Mouse (Mus musculus) inflammation-experienced regulatory T-cells, adult 16 weeks (primary cell): ENCODE measurements around the gene A730061H03Rik. TPM values are rescaled to one million over a fixed set of nuclear protein-coding genes. Genes with fewer than 3 reads are reported as not detected.

ENCODE experiments used
- polyA plus RNA-seq: library from polyadenylated mRNA; unstranded; fragments of 100-300 nt; shearing (Covaris generic); gene quantifications from one replicate; pipeline ENCODE4 v1.2.1, GENCODE M21; 2017

A730061H03Rik gene
- 4.4 TPM for polyA plus RNA-seq

GRCm38 (mm10) chr14:55560202-55561073, at the start of gene A730061H03Rik:
A730061H03Rik (minus strand) TSS chr14:55560406.

DNA sequence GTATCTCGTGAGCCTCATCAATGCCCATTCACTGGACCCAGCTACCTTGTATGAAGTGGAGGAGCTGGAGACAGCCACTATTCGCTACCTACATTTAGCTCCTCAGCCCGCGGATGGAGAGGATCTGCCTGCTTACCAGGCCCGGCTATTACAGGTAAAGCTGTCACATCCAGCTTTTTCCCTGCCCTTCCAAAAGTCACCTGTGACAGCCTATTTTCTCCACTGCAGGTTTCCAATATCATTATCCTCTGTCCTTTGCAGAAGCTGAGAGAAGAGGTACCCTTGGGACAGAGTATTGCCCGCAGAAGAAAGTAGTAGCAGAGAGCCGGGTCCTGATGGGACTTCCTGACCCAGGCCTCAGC, 43.0 kb upstream of the A730061H03Rik start, which contains the start of gene Irf9:
Irf9 (plus strand) TSS at position 301 of the 362 bp plus-strand sequence.

GRCm38 (mm10) chr14:55591331-55591891, 31.2 kb upstream of the A730061H03Rik start, which contains the start of gene Rnf31:
Rnf31 (plus strand) TSS chr14:55591708.

GRCm38 (mm10) chr14:55590748-55591330, 30.6 kb upstream of the A730061H03Rik start, which contains the start of gene Psme2:
Psme2 (minus strand) TSS chr14:55591113.

GRCm38 (mm10) chr14:55584702-55585565, 24.7 kb upstream of the A730061H03Rik start, which contains the start of gene Emc9:
Emc9 (minus strand) TSS chr14:55585302.

DNA sequence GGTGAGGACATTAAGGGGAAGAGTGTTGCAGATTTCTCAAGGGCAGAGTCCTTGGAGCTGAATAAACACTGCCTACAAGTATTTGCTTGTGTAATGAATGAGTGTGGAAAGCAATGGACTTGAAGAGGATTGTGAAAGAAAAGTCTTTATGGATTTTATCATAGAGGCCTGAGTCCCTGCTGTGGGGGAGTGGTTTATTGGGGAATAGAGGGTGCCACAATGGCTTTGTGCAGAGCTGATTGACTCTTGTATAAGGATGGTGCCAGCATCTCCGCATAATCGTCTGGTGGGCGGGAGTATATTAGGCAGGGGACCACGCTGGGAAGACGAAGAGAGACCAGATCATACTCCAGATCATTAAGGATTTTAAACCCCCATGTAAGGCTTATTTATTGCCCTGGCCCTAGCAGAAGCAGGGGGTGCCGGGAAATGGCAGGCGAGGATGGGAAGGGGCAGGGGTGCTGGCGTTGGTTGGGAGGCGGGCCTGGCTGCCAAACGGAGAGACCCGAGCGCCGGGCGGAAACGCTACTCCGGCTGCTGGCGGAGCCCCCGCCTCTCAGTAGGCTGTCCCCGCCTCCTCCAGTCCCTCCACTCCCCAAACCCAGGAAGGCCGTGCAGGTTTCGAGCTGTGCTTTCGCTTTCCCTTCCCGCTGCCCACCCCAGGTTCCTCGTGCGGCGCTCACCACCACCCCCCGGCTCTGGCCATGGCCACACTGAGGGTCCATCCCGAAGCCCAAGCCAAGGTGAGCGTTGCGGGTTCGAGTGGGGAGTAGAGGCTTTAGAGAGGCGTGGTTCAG, 17.9 kb upstream of the A730061H03Rik start, which contains the start of gene Psme1:
Psme1 (plus strand) TSS at position 253 of the 797 bp plus-strand sequence.

GRCm38 (mm10) chr14:55575302-55575701, 15.1 kb upstream of the A730061H03Rik start, which contains the start of gene Fitm1:
Fitm1 (plus strand) TSS chr14:55575617.

DNA sequence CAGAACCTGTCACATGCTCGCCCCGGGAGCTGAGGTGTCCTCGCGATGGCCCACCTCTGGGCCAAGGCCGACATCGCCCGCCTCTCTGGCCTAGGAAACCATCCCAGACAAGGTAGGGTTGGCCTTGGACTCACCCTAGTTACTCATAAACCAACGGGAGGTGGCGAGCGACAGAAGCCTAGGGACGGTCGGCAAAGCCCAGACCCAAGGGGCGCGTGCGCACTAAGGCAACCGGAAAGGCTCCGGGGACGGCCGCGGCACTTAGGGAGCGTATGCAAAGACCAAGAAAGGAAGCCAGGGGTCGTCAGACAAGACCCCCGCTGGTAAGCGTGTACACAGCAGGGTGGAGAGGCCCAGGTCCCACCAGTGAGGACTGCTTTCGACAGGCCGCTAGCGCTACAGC, 406 bp downstream of the A730061H03Rik start, which contains the start of gene Dcaf11:
Dcaf11 (plus strand) TSS at position 208 of the 403 bp plus-strand sequence.

DNA sequence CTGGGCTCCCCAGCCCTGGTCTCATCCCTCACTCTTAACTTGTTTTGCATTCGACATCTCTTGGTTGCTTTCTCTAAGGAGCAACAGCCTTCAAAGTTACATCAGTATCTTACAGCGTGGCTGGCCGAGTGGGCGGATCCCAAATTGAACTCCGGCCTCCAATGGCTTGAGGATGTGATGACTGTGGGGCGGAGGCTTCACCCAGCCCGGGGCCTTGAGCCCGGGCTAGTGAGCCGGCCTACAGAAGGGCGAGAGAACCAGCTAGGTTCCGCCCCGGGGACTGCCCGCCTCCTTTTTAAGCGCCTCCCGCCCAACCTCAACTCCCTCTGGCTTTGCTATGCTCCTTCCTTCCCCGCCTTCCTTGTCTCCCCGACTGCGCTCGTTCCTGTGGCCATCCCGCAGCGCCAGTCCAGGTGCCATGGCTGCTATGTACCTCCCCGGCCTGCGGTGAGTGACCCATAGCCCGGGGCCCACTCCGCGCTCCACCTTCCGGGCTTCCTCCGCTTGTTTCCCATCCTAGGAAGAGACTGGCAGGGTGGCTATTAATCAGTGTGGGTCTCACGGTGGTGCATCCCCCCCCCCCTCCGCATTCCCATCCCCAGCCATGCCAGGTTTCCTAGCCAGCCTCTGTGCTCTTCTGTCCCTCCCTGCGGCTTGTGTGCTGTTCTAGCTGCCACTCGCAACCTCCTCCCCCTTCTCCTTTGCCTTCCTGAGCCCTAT, 20.0 kb downstream of the A730061H03Rik start, which contains the start of gene Pck2:
Pck2 (plus strand) TSS at position 200 of the 720 bp plus-strand sequence.

GRCm38 (mm10) chr14:55524785-55525184, 35.4 kb downstream of the A730061H03Rik start, which contains the start of gene Nrl:
Nrl (minus strand) TSS chr14:55524981.

GRCm38 (mm10) chr14:55510125-55510731, 50.0 kb downstream of the A730061H03Rik start, which contains the start of gene Cpne6:
Cpne6 (plus strand) TSS chr14:55510445.

Other genes starting within 250 kb of the A730061H03Rik start
- gene Dhrs4, start 81.6 kb downstream of the A730061H03Rik start, polyA plus RNA-seq = 43.1 TPM
- 0.17 TPM for gene Carmil3, start 69.8 kb downstream of the A730061H03Rik start, polyA plus RNA-seq
- gene Cpne6, start 50.0 kb downstream of the A730061H03Rik start, polyA plus RNA-seq = not detected
- 0.07 TPM for gene Nrl, start 35.4 kb downstream of the A730061H03Rik start, polyA plus RNA-seq
- 63.7 TPM for gene Pck2, start 20.1 kb downstream of the A730061H03Rik start, polyA plus RNA-seq
- gene Dcaf11, start 400 bp downstream of the A730061H03Rik start, polyA plus RNA-seq = 170 TPM
- gene Fitm1, start 15.2 kb upstream of the A730061H03Rik start, polyA plus RNA-seq = not detected
- gene Psme1, start 17.7 kb upstream of the A730061H03Rik start, polyA plus RNA-seq = 1,083 TPM
- gene Emc9, start 24.9 kb upstream of the A730061H03Rik start, polyA plus RNA-seq = 38.3 TPM
- gene Psme2, start 30.7 kb upstream of the A730061H03Rik start, polyA plus RNA-seq = 924 TPM
- gene Rnf31, start 31.3 kb upstream of the A730061H03Rik start, polyA plus RNA-seq = 82.6 TPM
- 199 TPM for gene Irf9, start 43.2 kb upstream of the A730061H03Rik start, polyA plus RNA-seq
- gene Rec8, start 57.6 kb upstream of the A730061H03Rik start, polyA plus RNA-seq = 10.8 TPM
- gene Ipo4, start 75.6 kb upstream of the A730061H03Rik start, polyA plus RNA-seq = 69.0 TPM
- 0.34 TPM for gene Gm49378, start 77.5 kb upstream of the A730061H03Rik start, polyA plus RNA-seq
- 110 TPM for gene Tm9sf1, start 83.4 kb upstream of the A730061H03Rik start, polyA plus RNA-seq
- gene Tssk4, start 89.8 kb upstream of the A730061H03Rik start, polyA plus RNA-seq = 2.0 TPM
- gene Mdp1, start 100.1 kb upstream of the A730061H03Rik start, polyA plus RNA-seq = 117 TPM
- gene Gmpr2, start 111.5 kb upstream of the A730061H03Rik start, polyA plus RNA-seq = 60.7 TPM
- 431 TPM for gene Nedd8, start 111.7 kb upstream of the A730061H03Rik start, polyA plus RNA-seq
- gene Tinf2, start 121.4 kb upstream of the A730061H03Rik start, polyA plus RNA-seq = 67.8 TPM
- gene Tgm1, start 153.5 kb upstream of the A730061H03Rik start, polyA plus RNA-seq = 0.48 TPM
- gene Rabggta, start 161.9 kb upstream of the A730061H03Rik start, polyA plus RNA-seq = 76.4 TPM
- 55.5 TPM for gene Dhrs1, start 185.3 kb upstream of the A730061H03Rik start, polyA plus RNA-seq
- 18.5 TPM for gene Nop9, start 185.3 kb upstream of the A730061H03Rik start, polyA plus RNA-seq
- not detected for gene Cideb, start 198.1 kb upstream of the A730061H03Rik start, polyA plus RNA-seq
- not detected for gene Ltb4r2, start 201.0 kb upstream of the A730061H03Rik start, polyA plus RNA-seq
- gene Ltb4r1, start 205.6 kb upstream of the A730061H03Rik start, polyA plus RNA-seq = 2.1 TPM
- gene Adcy4, start 223.7 kb upstream of the A730061H03Rik start, polyA plus RNA-seq = 0.56 TPM
- gene Ripk3, start 228.5 kb upstream of the A730061H03Rik start, polyA plus RNA-seq = 85.5 TPM